Mouse (Mus musculus): ENCODE results near the gene B4galt7. TPM values are rescaled to one million over a fixed set of nuclear protein-coding genes. Genes with fewer than 3 reads are reported as not detected.
"Not testable (repeated sequence)": the region's sequence is repeated elsewhere in the genome, so short reads cannot be mapped to it uniquely, and the experiment has no call there.

The B4galt7 gene
- polyA plus RNA-seq, 1 experiment from 2014 or later: 29.1 TPM

DNA sequence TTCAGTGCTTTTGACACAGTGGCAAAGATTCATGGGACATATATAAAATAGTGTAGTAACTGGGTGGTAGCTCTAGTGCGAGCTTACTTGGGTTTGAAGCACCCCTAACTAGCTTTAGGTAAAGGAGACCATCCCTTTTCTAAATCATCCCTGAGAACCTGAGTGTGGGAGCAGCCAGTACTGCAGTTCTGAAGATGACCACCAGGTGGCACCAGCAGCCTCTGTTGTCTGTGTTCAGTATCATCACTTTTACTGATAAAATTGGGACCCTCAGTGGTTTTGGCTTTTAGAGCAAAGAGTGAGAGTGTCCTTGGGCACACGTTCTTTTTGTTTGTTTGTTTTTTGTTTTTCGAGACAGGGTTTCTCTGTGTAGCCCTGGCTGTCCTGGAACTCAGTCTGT is 1.9 kb downstream of the B4galt7 start:
- Histone ChIP-seq H3K4me2 (no peak overlapping the region), H3K4me3 (no peak overlapping the region), H3K9ac (no peak overlapping the region), H3K4me1 (peaks cover 17% of the 10 kb centered on the region), H3K9me3 (no peaks in the 10 kb centered on the region), H3K36me3 (peaks cover 21% of the 10 kb centered on the region), H3K27me3 (no peaks in the 10 kb centered on the region), H3K27ac (no peak overlapping the region)
- no peak for ATAC-seq (ENCODE audit: borderline replicate concordance, extremely low read depth, low FRiP score, low TSS enrichment)
- 3% methylated on average over 3 of the region's 3 CpGs for WGBS

GRCm38 (mm10) chr13:55604606-55605005 is 4.9 kb downstream of the B4galt7 start:
- Histone ChIP-seq H3K27ac (no peak overlapping the region), H3K9me3 (no peaks in the 10 kb centered on the region), H3K4me3 (no peak overlapping the region), H3K9ac (no peak overlapping the region), H3K4me2 (no peak overlapping the region), H3K27me3 (no peaks in the 10 kb centered on the region), H3K4me1 (peaks cover 12% of the 10 kb centered on the region), H3K36me3 (peaks cover 36% of the 10 kb centered on the region)
- WGBS: 84% methylated on average over 3 of the region's 3 CpGs
- no peak for ATAC-seq (ENCODE audit: borderline replicate concordance, extremely low read depth, low FRiP score, low TSS enrichment)

GRCm38 (mm10) chr13:55606899-55607623 is 7.4 kb downstream of the B4galt7 start:
- Histone ChIP-seq H3K4me3 (no peak overlapping the region), H3K4me1 (no peaks in the 10 kb centered on the region), H3K27me3 (no peaks in the 10 kb centered on the region), H3K4me2 (no peak overlapping the region), H3K9ac (no peak overlapping the region), H3K9me3 (no peaks in the 10 kb centered on the region), H3K27ac (no peak overlapping the region), H3K36me3 (peaks cover 36% of the 10 kb centered on the region)
- 73% methylated on average over 10 of the region's 10 CpGs for WGBS
- ATAC-seq (ENCODE audit: borderline replicate concordance, extremely low read depth, low FRiP score, low TSS enrichment): no peak; the same call in 1 of the 2 replicates

DNA sequence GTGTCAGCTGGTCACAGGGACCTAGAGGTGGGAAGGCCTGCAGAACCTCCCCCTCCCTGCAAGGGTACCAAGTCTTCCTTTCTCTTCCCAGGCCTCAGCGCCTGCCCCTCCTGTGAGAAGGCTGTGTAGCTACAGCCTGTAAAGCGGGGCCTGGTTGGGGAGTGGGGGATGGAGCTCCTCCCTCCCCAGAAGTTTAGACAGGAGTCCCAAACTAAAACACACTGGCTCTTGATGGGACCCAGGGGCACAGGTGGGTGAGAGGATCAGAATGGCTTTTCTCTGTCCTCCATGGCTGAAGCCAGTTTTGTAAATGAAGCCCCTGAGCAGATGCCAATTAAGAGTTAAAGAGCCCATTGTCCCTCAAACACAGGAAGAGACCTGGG is 7.9 kb downstream of the B4galt7 start:
- H3K9ac ChIP-seq: no peak overlapping the region
- no peaks in the 10 kb centered on the region for H3K4me1 ChIP-seq
- ATAC-seq (ENCODE audit: borderline replicate concordance, extremely low read depth, low FRiP score, low TSS enrichment): 0 out of 2 replicates have a peak, but pooled peaks have one; percentile 13
- H3K9me3 ChIP-seq: no peaks in the 10 kb centered on the region
- H3K27me3 ChIP-seq: no peaks in the 10 kb centered on the region
- H3K27ac ChIP-seq: no peak overlapping the region
- peaks cover 36% of the 10 kb centered on the region for H3K36me3 ChIP-seq
- H3K4me3 ChIP-seq: no peak overlapping the region
- no peak overlapping the region for H3K4me2 ChIP-seq
- WGBS: 85% methylated on average over 2 of the region's 2 CpGs

DNA sequence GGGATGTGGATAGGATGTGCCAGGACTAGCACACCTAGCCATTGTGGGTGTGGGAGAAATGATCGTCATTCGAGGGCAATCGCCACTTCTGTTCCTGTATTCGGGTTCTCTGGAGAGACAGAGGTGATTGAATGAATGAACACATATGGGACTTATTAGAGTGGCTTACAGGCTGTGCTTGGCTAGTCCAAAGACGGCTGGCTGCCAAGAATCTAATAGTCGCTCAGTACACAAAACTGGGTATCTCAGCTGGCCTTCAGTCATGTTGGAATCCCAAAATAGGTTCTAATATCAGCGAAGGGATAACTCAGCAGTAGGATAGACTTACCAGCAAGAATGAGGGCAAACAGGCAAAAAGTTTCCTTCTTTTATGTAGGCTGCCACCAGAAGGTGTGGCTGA is 12.3 kb downstream of the B4galt7 start:
- WGBS: 89% methylated on average over 7 of the region's 7 CpGs
- H3K9me3 ChIP-seq: no peaks in the 10 kb centered on the region

DNA sequence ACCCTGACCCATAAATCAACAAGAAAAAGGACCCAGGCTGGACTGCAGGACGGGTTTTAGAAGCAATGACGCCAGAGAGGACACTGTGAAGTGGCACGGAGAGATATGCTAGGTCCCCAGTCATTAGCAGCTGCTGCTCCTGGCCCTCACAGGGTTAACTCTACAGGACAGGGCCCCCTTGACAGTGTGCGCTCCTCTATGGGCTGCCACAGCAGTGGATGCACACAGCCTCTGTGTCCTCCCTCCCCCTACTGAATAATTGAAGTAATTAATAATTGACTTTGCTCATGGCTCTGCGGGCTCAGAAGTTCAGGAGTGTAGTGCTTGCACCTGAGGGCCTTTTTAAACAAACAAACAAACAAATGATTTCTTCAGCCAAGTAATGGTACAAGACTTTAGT is 13.8 kb downstream of the B4galt7 start:
- Histone ChIP-seq H3K9ac (no peak overlapping the region), H3K9me3 (no peaks in the 10 kb centered on the region), H3K27me3 (no peaks in the 10 kb centered on the region), H3K4me2 (no peak overlapping the region), H3K4me1 (no peaks in the 10 kb centered on the region), H3K27ac (no peak overlapping the region), H3K4me3 (no peak overlapping the region), H3K36me3 (peaks cover 11% of the 10 kb centered on the region)
- no peak for ATAC-seq (ENCODE audit: borderline replicate concordance, extremely low read depth, low FRiP score, low TSS enrichment)
- 40% methylated on average over 5 of the region's 5 CpGs for WGBS

More for the DNA sequence above, 12.3 kb downstream of the B4galt7 start:
- no peak for ATAC-seq (ENCODE audit: borderline replicate concordance, extremely low read depth, low FRiP score, low TSS enrichment)
- Histone ChIP-seq H3K4me1 (no peaks in the 10 kb centered on the region), H3K36me3 (peaks cover 26% of the 10 kb centered on the region), H3K9ac (no peak overlapping the region), H3K27me3 (no peaks in the 10 kb centered on the region), H3K27ac (no peak overlapping the region), H3K4me2 (no peak overlapping the region), H3K4me3 (no peak overlapping the region)

GRCm38 (mm10) chr13:55619328-55619727 is 19.6 kb downstream of the B4galt7 start:
- peaks cover 15% of the 10 kb centered on the region for H3K4me1 ChIP-seq
- WGBS: 81% methylated on average over 4 of the region's 4 CpGs
- H3K4me3 ChIP-seq: no peak overlapping the region
- no peak overlapping the region for H3K9ac ChIP-seq
- no peak overlapping the region for H3K4me2 ChIP-seq
- no peaks in the 10 kb centered on the region for H3K27me3 ChIP-seq
- no peaks in the 10 kb centered on the region for H3K9me3 ChIP-seq
- H3K27ac ChIP-seq: no peak overlapping the region
- no peak for ATAC-seq (ENCODE audit: borderline replicate concordance, extremely low read depth, low FRiP score, low TSS enrichment)
- no peaks in the 10 kb centered on the region for H3K36me3 ChIP-seq

- Histone ChIP-seq H3K4me2 (no peak overlapping the region), H3K4me1 (peaks cover 21% of the 10 kb centered on the region), H3K9ac (no peak overlapping the region), H3K9me3 (no peaks in the 10 kb centered on the region), H3K27ac (no peak overlapping the region), H3K27me3 (no peaks in the 10 kb centered on the region), H3K4me3 (no peak overlapping the region), H3K36me3 (peaks cover 1% of the 10 kb centered on the region)
- 77% methylated on average over 2 of the region's 2 CpGs for WGBS
- ATAC-seq (ENCODE audit: borderline replicate concordance, extremely low read depth, low FRiP score, low TSS enrichment): no peak
Measured at GRCm38 (mm10) chr13:55620275-55620674, 20.6 kb downstream of the B4galt7 start.

GRCm38 (mm10) chr13:55622156-55622648 is 22.5 kb downstream of the B4galt7 start:
- Histone ChIP-seq H3K4me2 (peak overlapping the region; percentile 77), H3K9ac (peak overlapping the region; percentile 80), H3K27ac (peak overlapping the region; percentile 81), H3K4me3 (peak overlapping the region; percentile 86), H3K4me1 (peaks cover 21% of the 10 kb centered on the region), H3K36me3 (peaks cover 12% of the 10 kb centered on the region)
- ATAC-seq (ENCODE audit: borderline replicate concordance, extremely low read depth, low FRiP score, low TSS enrichment): peak; percentile 3; the same call in 1 of the 2 replicates
- not testable (repeated sequence) for H3K27me3 ChIP-seq, H3K9me3 ChIP-seq
- WGBS: 19% methylated on average over 20 of the region's 20 CpGs

DNA sequence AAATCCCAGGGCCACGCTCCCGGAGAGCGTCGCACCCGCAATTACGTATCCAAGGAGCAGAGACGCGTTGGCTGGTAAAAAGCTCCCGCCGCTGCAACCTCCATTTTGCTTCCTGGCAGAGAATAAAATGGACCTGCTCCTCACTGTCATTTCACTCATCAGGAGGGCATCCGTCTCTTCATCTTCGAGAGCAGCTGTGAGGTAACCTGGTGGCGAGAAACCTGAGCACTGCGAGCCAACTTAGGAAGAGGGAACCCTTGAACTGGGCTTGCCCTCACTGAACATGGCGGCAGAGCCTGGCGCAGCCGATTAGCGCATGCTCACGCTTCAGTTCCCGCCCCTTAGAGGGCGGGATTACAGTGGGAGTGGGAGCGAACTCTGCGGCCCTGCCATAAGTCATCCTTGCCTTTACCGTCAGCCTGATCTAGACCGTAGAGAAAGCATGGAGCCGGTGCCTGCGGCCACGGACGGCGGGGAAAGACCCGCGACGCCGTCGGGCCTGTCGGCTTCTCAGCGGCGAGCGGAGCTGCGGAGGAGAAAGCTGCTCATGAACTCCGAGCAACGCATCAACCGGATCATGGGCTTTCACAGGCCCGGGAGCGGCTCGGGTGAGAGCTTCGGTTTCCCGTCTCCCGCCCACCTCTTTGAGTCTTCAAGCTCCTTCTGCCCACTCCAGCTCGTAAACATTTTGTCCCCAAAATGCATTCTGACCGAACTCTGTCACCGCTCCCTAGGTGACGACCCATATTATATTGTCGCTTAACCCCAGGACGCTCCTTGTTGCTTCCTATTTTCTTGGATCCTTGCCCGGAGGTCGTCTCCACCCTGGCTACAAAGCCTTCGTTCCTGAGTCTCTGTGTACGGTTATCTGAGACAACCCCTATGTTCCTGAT is 23.2 kb downstream of the B4galt7 start, which contains the start of gene Caml:
Gene Caml (plus strand): TSS at position 357 of the 893 bp plus-strand sequence.
- no peaks in the 10 kb centered on the region for H3K27me3 ChIP-seq
- peaks cover 15% of the 10 kb centered on the region for H3K36me3 ChIP-seq
- peak within 1 kb of the TSS; percentile 80 for H3K9ac ChIP-seq
- WGBS: under 1% methylated on average over 59 of the region's 59 CpGs
- H3K27ac ChIP-seq: peak within 1 kb of the TSS; percentile 81
- peak; percentile 98 for ATAC-seq (ENCODE audit: borderline replicate concordance, extremely low read depth, low FRiP score, low TSS enrichment)
- H3K4me3 ChIP-seq: peak within 1 kb of the TSS; percentile 86
- H3K4me1 ChIP-seq: peaks cover 21% of the 10 kb centered on the region
- H3K4me2 ChIP-seq: peak within 1 kb of the TSS; percentile 77
- H3K9me3 ChIP-seq: no peaks in the 10 kb centered on the region

DNA sequence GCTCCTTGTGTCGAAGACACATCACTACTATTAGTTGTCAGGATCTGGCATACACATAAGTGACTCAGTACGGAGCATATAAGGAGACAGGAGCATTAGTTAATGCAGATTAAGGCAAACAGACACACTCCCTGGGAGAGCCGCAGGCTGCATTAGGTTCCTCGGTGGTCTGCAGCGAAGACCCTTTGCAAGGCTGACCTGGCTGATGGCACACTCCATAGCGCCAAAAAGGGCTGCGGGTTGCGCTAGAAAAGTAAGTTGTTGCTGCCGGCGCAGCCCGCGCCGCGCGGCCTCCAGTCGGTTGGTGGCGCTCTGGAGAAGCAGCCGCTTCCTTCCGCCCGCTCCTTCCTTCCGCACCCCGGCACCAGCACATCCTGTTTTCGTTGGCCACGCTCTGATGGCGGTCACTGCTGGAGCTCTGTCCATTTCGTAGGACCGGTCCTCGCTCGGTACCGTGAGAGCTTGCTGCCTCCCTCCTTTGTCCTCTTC is 35.0 kb downstream of the B4galt7 start, which contains the start of gene Ddx46:
Gene Ddx46 (plus strand): TSS at position 389 of the 489 bp plus-strand sequence.
- ATAC-seq (ENCODE audit: borderline replicate concordance, extremely low read depth, low FRiP score, low TSS enrichment): peak; percentile 84
- Histone ChIP-seq H3K36me3 (peaks cover 45% of the 10 kb centered on the region), H3K27ac (no peak within 1 kb of the TSS), H3K9ac (peak within 1 kb of the TSS; percentile 95), H3K27me3 (no peaks in the 10 kb centered on the region), H3K4me2 (peak within 1 kb of the TSS; percentile 78), H3K4me3 (peak within 1 kb of the TSS; percentile 99), H3K4me1 (peaks cover 15% of the 10 kb centered on the region), H3K9me3 (no peaks in the 10 kb centered on the region)
- 5% methylated on average over 30 of the region's 30 CpGs for WGBS

All from lung, embryonic 15.5 days (tissue).